Mouse (Mus musculus): ENCODE measurements around the gene Lzic.

GRCm38 (mm10) chr4:149440576-149440975, 44.5 kb upstream of the Lzic start:
- no peak for TF ChIP-seq CTCF (IDR thresholded peaks at IDR 0.05; ENCODE audit: borderline replicate concordance, control insufficient read depth, extremely low read depth, insufficient read depth, low read length, poor library complexity)
- no peak for TF ChIP-seq POLR2A (IDR thresholded peaks at IDR 0.05; ENCODE audit: control insufficient read depth, extremely low read depth, insufficient read depth, low read length, poor library complexity)
